Mouse (Mus musculus) forebrain, embryonic 13.5 days (tissue): Measurements from ENCODE around the gene Oog3. TPM values are rescaled to one million over a fixed set of nuclear protein-coding genes. Genes with fewer than 3 reads are reported as not detected.

ENCODE experiments used
- ATAC-seq: fragments of 200-750 bp; cut with Nextera tagmentation; 2 replicates; pipeline ENCODE4 v1.8.0; 2017
- H3K27ac ChIP-seq: fragments of 300-500 bp; sonication (generic); 2 replicates; pipeline ENCODE4 v1.5.1; 2015; ENCODE audit warnings: inconsistent platforms, mild to moderate bottlenecking, moderate library complexity
- H3K27me3 ChIP-seq: fragments of 300-500 bp; sonication (generic); 2 replicates; pipeline ENCODE4 v1.6.1; 2015; ENCODE audit warnings: mild to moderate bottlenecking, inconsistent platforms
- H3K36me3 ChIP-seq: fragments of 300-500 bp; sonication (generic); 2 replicates; pipeline ENCODE4 v1.6.1; 2015; ENCODE audit warnings: mild to moderate bottlenecking, inconsistent platforms; ENCODE audit not compliant: poor library complexity, severe bottlenecking
- H3K4me1 ChIP-seq: fragments of 300-500 bp; sonication (generic); 2 replicates; pipeline ENCODE4 v1.6.1; 2015; ENCODE audit warnings: inconsistent platforms
- H3K4me2 ChIP-seq: fragments of 300-500 bp; sonication (generic); 2 replicates; pipeline ENCODE4 v1.6.1; 2015; ENCODE audit warnings: inconsistent platforms, mild to moderate bottlenecking, moderate library complexity
- H3K4me3 ChIP-seq: fragments of 300-500 bp; sonication (generic); 2 replicates; pipeline ENCODE4 v1.5.1; 2015; ENCODE audit warnings: mild to moderate bottlenecking, inconsistent platforms
- H3K9ac ChIP-seq: fragments of 300-500 bp; sonication (generic); 2 replicates; pipeline ENCODE4 v1.6.1; 2015; ENCODE audit warnings: mild to moderate bottlenecking, inconsistent platforms
- H3K9me3 ChIP-seq: fragments of 300-500 bp; sonication (generic); replicated peaks from 2 replicates; pipeline ENCODE4 v1.6.1; 2016; ENCODE audit warnings: inconsistent platforms
- WGBS: fragments of 180-500 bp; shearing (Covaris S2); methylation state at CpG from one replicate; pipeline ENCODE4 v1.1.7; 2015; 5-methylcytosine and 5-hydroxymethylcytosine counted together
- polyA plus RNA-seq: library from polyadenylated mRNA; unstranded; fragments of >200 nt; fragmentation: Nextera tagmentation; extraction: Ambion mirVana; gene quantifications from 2 replicates; pipeline ENCODE4 v1.2.1, GENCODE M21; 2015

Gene Oog3
- not detected in 2 replicates for polyA plus RNA-seq

- H3K9me3 ChIP-seq, result peaks cover 74% of the 10 kb centered on the region
- ATAC-seq, result no peak
- 87% methylated on average over 1 of the region's 1 CpGs for WGBS
Observed at GRCm38 (mm10) chr4:144162563-144162962, at the start of gene Oog3. TSS of gene Oog3 (minus strand) at chr4:144162663.

GRCm38 (mm10) chr4:144190419-144190818 is 28.0 kb upstream of the Oog3 start, which contains the start of gene Oog2:
TSS of gene Oog2 (plus strand) at chr4:144190719.
- H3K4me2 ChIP-seq, result no peak within 1 kb of the TSS
- H3K27ac ChIP-seq, result no peak within 1 kb of the TSS
- peaks cover 45% of the 10 kb centered on the region for H3K9me3 ChIP-seq
- H3K4me3 ChIP-seq, result no peak within 1 kb of the TSS
- H3K36me3 ChIP-seq, result no peaks in the 10 kb centered on the region
- no peak for ATAC-seq
- H3K4me1 ChIP-seq, result no peaks in the 10 kb centered on the region
- 32% methylated on average over 1 of the region's 1 CpGs for WGBS
- no peak within 1 kb of the TSS for H3K9ac ChIP-seq
- H3K27me3 ChIP-seq, result no peaks in the 10 kb centered on the region

More at GRCm38 (mm10) chr4:144162563-144162962, at the start of gene Oog3:
- Histone ChIP-seq H3K4me2 (no peak within 1 kb of the TSS), H3K4me3 (no peak within 1 kb of the TSS), H3K27me3 (no peaks in the 10 kb centered on the region), H3K27ac (no peak within 1 kb of the TSS), H3K36me3 (no peaks in the 10 kb centered on the region), H3K9ac (no peak within 1 kb of the TSS), H3K4me1 (no peaks in the 10 kb centered on the region)

Other genes starting within 250 kb of the Oog3 start
- gene Pramef25, start 211.6 kb downstream of the Oog3 start, polyA plus RNA-seq, result not detected in 2 replicates
- gene Gm13101, start 195.7 kb downstream of the Oog3 start, polyA plus RNA-seq, result not detected in 2 replicates
- gene Pramef17, start 168.3 kb downstream of the Oog3 start, polyA plus RNA-seq, result not detected in 2 replicates
- gene Pramel4, start 103.5 kb downstream of the Oog3 start, polyA plus RNA-seq, result not detected in 2 replicates
- not detected in 2 replicates for gene Gm13102, start 56.2 kb downstream of the Oog3 start, polyA plus RNA-seq
- gene Oog2, start 28.1 kb upstream of the Oog3 start, polyA plus RNA-seq, result not detected in 2 replicates
- not detected in 2 replicates for gene C87977, start 50.7 kb upstream of the Oog3 start, polyA plus RNA-seq
- not detected in 2 replicates for gene Pramel5, start 117.8 kb upstream of the Oog3 start, polyA plus RNA-seq
- gene Gm13128, start 167.6 kb upstream of the Oog3 start, polyA plus RNA-seq, result not detected in 2 replicates
- not detected in 2 replicates for gene Gm13119, start 195.3 kb upstream of the Oog3 start, polyA plus RNA-seq
- not detected in 2 replicates for gene Pramef20, start 215.3 kb upstream of the Oog3 start, polyA plus RNA-seq
- not detected in 2 replicates for gene Pramef12, start 245.8 kb upstream of the Oog3 start, polyA plus RNA-seq